Mouse (Mus musculus): ENCODE measurements at regions not wholly inside any gene's neighbourhood (a gene's known extent, or its start where the extent isn't known, plus 50 kb on each side); places are given as distances from the start of the nearest gene placed in this dataset.

DNA sequence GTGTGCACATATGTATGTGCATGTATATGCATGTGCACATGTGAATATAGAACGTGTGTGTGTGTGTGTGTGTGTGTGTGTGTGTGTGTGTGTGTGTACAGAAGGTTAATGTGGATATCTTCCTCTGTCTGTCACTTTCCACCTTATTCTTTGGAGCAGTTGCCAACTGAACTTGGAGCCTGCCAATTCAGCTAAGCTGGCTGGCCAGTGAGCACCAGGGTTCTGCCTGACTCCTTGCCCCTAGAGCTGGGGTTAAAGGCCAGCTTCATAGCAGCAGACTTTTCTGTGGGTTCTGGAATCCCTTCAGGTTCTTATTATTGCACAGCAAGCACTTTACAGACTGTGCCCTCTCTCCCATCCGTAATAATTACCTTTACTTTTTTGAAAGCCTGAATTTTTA is 258.5 kb upstream of the Pitx2 start:
- TF ChIP-seq POLR2A (IDR thresholded peaks at IDR 0.05; ENCODE audit: low read depth, low read length) = no peak
- TF ChIP-seq RAD21 (IDR thresholded peaks at IDR 0.05; ENCODE audit: low read depth, low read length) = no peak
- TF ChIP-seq EP300 (IDR thresholded peaks at IDR 0.05; ENCODE audit: low read length) = no peak
- TF ChIP-seq CHD1 (IDR thresholded peaks at IDR 0.05; ENCODE audit: low read depth, low read length) = no peak
- TF ChIP-seq CTCF (conservative IDR thresholded peaks at IDR 0.05 in 1 of 2, IDR thresholded peaks at IDR 0.05 in 1 of 2; ENCODE audit: low read depth in 2 of 2, low read length in 2 of 2) = no peak
- TF ChIP-seq POLR2AphosphoS2 (IDR thresholded peaks at IDR 0.05; ENCODE audit: low read depth, low read length) = no peak

Data from CH12.LX (cell line).